Mouse (Mus musculus): ENCODE data around the gene Rcvrn. TPM values are rescaled to one million over a fixed set of nuclear protein-coding genes. Genes with fewer than 3 reads are reported as not detected.

Rcvrn gene
- polyA plus RNA-seq, 1 experiment from 2014 or later: not detected

DNA sequence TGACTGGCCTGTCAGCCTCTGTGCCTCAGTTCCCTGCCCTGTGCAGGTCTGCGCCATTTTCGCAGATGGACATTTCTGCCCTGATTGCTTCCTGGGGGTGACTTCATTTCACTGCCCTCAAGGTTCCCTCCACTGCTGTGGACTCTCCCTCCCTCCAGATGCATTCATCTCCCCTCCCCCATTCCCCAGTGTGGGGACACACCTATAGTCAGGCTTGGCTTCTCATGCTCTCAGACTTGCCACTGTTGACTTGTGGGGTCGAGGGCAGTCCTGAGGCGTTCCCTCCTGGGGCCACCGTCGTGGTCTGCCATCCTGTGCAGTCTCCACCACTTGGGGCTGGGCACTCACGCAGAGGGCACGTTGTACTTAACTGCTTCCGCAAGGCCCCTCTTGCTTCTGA, 38.3 kb upstream of the Rcvrn start:
- H3K4me1 ChIP-seq: peaks cover 28% of the 10 kb centered on the region

DNA sequence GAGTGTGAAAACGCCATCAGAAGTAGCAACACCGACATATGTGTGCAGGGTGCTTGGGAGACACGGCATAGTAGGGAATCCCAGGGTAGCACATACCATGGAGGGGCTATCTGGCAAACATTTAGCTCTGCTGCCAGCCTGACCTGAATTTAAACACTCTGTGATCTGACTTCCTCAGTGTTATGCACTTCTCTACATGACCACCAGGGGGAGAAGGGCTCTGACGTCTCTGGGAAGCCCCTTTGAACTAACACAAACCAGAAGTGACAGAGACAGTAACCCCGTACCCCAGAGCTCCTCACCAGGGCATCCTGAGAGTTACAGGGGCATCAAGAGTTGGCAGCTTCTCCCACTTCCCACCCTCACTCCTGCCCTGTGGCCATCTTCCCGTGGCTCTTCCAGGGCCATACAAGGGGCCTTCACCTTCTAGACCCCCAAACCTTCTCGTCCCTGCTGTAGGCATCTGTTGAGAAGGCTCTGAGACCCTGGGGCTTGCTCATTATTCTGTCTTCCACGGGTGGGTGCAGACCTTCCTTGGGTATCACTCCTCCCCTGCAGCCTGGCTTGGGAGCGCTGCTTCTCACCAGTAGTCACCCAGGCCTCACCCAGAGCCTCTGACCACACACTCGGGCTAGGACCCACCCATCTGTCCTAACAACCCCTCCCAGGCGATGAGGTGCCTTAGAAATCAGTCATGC, 37.3 kb upstream of the Rcvrn start:
- WGBS: 49% methylated on average over 11 of the region's 11 CpGs
- peak; percentile 39; the same call in 1 of the 2 replicates for ATAC-seq
- H3K4me2 ChIP-seq: no peak overlapping the region

More for the DNA sequence above, 38.3 kb upstream of the Rcvrn start:
- Histone ChIP-seq H3K4me2 (no peak overlapping the region), H3K9me3 (replicated peaks) (no peaks in the 10 kb centered on the region), H3K9ac (no peak overlapping the region), H3K36me3 (ENCODE audit: poor library complexity, severe bottlenecking) (no peaks in the 10 kb centered on the region), H3K27me3 (no peaks in the 10 kb centered on the region), H3K4me3 (no peak overlapping the region), H3K27ac (no peak overlapping the region)
- 89% methylated on average over 9 of the region's 9 CpGs for WGBS
- no peak for ATAC-seq

DNA sequence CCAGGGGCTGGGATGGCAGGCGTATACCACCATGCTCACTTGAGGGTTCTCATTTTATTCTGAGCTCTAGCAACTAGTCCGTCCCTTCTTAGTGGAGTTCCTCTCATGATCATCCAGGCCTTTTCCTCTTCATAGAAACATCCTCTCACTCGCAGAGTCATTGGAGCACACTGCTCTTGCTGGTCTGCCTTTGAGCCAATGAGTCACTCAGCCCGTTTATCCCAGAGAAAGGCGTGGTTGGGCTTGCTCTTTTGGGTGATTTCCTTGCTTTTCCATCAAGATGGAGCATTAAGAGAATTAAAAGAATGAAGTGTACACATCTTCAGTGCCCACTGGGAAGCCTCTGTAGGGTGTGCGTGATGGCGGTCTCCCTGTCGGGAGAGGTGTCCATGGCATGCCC, 33.7 kb upstream of the Rcvrn start:
- Histone ChIP-seq H3K27me3 (no peaks in the 10 kb centered on the region), H3K4me3 (no peak overlapping the region), H3K36me3 (ENCODE audit: poor library complexity, severe bottlenecking) (no peaks in the 10 kb centered on the region), H3K27ac (no peak overlapping the region), H3K4me1 (0 out of 2 replicates have a peak, but pooled peaks cover 6% of the 10 kb centered on the region), H3K9me3 (replicated peaks) (no peaks in the 10 kb centered on the region), H3K4me2 (no peak overlapping the region), H3K9ac (no peak overlapping the region)
- WGBS: 93% methylated on average over 8 of the region's 8 CpGs
- no peak for ATAC-seq

More for the DNA sequence above, 37.3 kb upstream of the Rcvrn start:
- H3K36me3 ChIP-seq (ENCODE audit: poor library complexity, severe bottlenecking): no peaks in the 10 kb centered on the region
- no peak overlapping the region for H3K4me3 ChIP-seq
- no peaks in the 10 kb centered on the region for H3K9me3 ChIP-seq (replicated peaks)
- H3K27me3 ChIP-seq: no peaks in the 10 kb centered on the region
- peak overlapping the region; percentile 16; the same call in 1 of the 2 replicates for H3K9ac ChIP-seq
- H3K4me1 ChIP-seq: peaks cover 18% of the 10 kb centered on the region
- no peak overlapping the region for H3K27ac ChIP-seq

DNA sequence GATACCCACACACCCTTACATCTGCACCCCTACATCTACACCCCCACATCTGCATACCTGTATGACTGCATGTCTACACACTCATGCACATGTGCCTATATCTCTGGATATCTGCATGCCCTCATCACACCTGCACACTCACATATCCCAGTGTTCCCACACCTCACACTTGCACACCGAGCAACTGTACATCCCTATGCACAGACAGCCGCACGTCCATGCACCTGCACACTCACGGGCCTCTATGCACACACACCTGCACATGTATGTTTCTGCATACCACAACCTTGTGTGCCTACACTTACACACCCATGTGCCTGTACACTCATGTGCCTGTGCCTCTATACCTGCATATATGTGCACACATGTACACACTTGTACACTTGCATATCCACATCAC, 31.7 kb upstream of the Rcvrn start:
- Histone ChIP-seq H3K4me2 (no peak overlapping the region), H3K27ac (no peak overlapping the region), H3K27me3 (no peaks in the 10 kb centered on the region), H3K9me3 (replicated peaks) (no peaks in the 10 kb centered on the region), H3K4me1 (peaks cover 11% of the 10 kb centered on the region; the same call in 1 of the 2 replicates), H3K4me3 (no peak overlapping the region), H3K9ac (no peak overlapping the region), H3K36me3 (ENCODE audit: poor library complexity, severe bottlenecking) (no peaks in the 10 kb centered on the region)
- no peak for ATAC-seq
- 95% methylated on average over 4 of the region's 4 CpGs for WGBS

DNA sequence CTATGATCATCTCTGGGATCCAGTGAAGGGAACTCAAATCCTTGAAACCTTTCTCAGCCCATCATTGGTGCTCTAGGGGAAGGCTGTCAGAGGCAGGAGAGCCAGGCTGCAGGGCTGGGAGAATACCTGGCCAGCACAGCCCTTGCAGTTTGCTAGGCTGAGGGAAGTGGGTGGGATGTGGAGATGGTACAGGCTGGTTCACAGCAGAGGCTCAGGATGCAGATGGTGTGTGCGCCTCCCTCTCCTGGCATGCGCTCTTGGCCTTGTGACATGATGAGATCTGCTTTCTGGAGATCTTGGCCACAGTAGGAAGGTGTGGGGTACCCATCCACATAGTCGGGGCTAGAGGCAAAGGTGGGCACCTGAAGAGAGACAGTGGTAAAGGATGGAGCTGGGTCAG, 30.9 kb upstream of the Rcvrn start:
- Histone ChIP-seq H3K36me3 (ENCODE audit: poor library complexity, severe bottlenecking) (no peaks in the 10 kb centered on the region), H3K4me3 (no peak overlapping the region), H3K27ac (no peak overlapping the region), H3K4me2 (no peak overlapping the region), H3K9me3 (replicated peaks) (no peaks in the 10 kb centered on the region), H3K9ac (no peak overlapping the region), H3K27me3 (no peaks in the 10 kb centered on the region), H3K4me1 (peaks cover 13% of the 10 kb centered on the region; the same call in 1 of the 2 replicates)
- no peak for ATAC-seq
- 88% methylated on average over 3 of the region's 3 CpGs for whole genome bisulfite sequencing

DNA sequence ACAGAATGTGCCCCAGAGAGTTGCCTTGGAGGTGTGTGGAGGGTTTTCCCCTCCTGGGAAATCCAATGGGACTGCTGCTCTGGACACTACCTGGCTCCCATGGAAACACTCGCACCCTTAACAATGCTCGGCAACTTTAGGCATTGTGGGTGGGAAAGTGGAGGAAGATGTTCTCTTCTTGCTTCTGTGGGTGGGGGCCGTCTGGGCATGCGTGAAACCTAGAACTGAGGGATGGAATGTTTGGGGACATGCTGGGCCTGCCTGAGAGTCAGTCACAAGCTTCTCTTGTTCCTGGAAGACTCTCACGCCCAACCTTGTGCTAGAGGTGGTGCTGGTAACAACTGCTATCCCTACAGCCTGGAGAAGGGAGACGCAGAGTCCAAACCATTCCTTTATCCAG, 30.2 kb upstream of the Rcvrn start:
- Histone ChIP-seq H3K27me3 (no peaks in the 10 kb centered on the region), H3K9ac (no peak overlapping the region), H3K9me3 (replicated peaks) (no peaks in the 10 kb centered on the region), H3K36me3 (ENCODE audit: poor library complexity, severe bottlenecking) (no peaks in the 10 kb centered on the region), H3K4me1 (peaks cover 13% of the 10 kb centered on the region; the same call in 1 of the 2 replicates), H3K4me2 (no peak overlapping the region), H3K27ac (no peak overlapping the region), H3K4me3 (no peak overlapping the region)
- WGBS: 83% methylated on average over 6 of the region's 6 CpGs
- ATAC-seq: no peak

DNA sequence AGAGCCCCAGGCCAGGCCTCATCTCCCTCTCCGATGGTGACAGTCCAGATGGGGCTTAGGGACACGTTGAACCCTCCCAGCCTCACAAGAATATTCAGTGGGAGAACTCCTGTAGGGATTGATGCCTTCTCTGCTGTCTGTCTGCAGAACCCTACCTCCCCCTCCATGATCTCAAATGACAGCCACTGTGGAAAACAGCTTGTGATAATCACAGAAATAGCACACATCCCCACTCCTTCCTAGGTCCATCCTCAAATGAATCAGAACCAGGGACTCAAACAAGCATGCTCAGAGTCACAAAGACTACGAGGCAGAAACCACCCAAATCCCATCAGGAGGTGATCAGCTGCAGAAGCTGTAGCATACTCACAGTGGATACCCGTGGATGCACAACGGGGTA, 29.0 kb upstream of the Rcvrn start:
- Histone ChIP-seq H3K4me1 (peaks cover 13% of the 10 kb centered on the region; the same call in 1 of the 2 replicates), H3K36me3 (ENCODE audit: poor library complexity, severe bottlenecking) (no peaks in the 10 kb centered on the region), H3K27me3 (no peaks in the 10 kb centered on the region), H3K4me2 (no peak overlapping the region), H3K9me3 (replicated peaks) (no peaks in the 10 kb centered on the region), H3K27ac (no peak overlapping the region), H3K9ac (no peak overlapping the region), H3K4me3 (no peak overlapping the region)
- ATAC-seq: no peak
- 79% methylated on average over 5 of the region's 5 CpGs for WGBS

DNA sequence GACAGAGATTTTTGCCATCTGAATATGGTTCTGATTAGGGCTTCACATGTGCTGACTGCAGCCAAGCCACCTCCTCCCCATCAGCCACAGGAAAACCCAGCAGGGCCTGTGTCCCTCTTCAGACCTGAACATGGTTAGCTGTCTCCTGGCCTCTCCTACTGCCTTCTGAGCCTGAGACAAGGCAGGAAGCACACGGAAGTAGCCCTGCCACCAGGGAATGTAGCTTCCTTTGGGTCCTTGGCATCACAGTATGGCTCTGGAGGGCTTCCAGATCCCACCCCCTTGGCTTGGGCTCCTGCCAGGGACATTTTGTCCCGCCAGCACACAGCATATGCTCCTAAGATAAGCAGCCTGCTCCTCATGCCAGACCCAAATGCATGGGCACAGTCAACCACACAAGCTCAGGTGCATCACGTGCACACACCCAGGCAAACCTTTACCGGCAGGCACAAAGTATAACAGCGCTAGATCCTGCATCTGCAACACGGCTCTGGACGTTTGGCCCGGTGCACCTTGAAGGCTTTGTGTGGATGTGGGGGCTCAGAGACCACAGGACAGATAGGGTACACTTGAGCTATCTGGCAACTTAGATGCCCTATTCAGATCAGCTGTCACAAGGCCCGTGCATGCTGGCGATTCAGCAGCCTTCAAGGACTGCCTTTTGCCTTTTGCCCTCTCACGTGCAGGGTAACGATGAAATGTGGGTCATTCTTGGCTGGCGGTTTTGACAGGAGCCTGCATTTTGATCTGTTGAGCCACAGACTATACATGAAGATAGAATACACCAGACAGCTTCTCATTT, 27.4 kb upstream of the Rcvrn start:
- Histone ChIP-seq H3K9ac (no peak overlapping the region), H3K36me3 (ENCODE audit: poor library complexity, severe bottlenecking) (no peaks in the 10 kb centered on the region), H3K27me3 (no peaks in the 10 kb centered on the region), H3K4me2 (no peak overlapping the region), H3K4me3 (no peak overlapping the region), H3K27ac (no peak overlapping the region; the same call in 1 of the 2 replicates), H3K9me3 (replicated peaks) (no peaks in the 10 kb centered on the region), H3K4me1 (peaks cover 13% of the 10 kb centered on the region; the same call in 1 of the 2 replicates)
- ATAC-seq: peak; percentile 76
- WGBS: 77% methylated on average over 13 of the region's 13 CpGs

DNA sequence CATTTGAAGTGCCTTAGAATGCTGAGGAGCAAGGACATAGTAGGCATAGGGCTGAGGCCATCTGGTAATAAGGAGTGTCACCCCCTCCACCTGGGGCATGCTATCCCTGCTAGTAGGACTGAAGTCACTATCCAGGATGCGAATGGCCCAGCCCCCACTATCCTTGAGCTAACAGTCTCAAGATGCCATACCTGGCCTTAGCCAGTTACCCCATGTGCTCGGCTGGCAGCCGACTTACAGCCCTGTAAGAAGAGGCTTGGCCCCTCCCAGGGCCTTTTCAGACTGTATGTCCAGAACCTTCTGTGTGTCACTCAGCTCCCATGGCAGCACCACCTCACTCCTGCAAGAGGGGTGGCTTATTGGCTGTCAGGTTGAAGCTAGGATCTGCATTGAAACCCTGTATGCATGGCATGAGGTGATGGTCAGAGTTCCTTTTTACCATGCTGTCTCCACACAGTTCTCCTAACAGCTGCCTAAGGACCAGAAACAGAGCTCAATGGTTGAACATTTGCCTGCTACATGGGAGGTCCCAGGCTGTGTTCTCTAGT, 26.6 kb upstream of the Rcvrn start:
- no peak overlapping the region for H3K27ac ChIP-seq
- no peaks in the 10 kb centered on the region for H3K27me3 ChIP-seq
- no peaks in the 10 kb centered on the region for H3K9me3 ChIP-seq (replicated peaks)
- ATAC-seq: no peak
- peaks cover 13% of the 10 kb centered on the region; the same call in 1 of the 2 replicates for H3K4me1 ChIP-seq
- WGBS: 84% methylated on average over 3 of the region's 3 CpGs
- no peak overlapping the region for H3K9ac ChIP-seq
- no peak overlapping the region for H3K4me2 ChIP-seq
- H3K36me3 ChIP-seq (ENCODE audit: poor library complexity, severe bottlenecking): no peaks in the 10 kb centered on the region
- no peak overlapping the region for H3K4me3 ChIP-seq

DNA sequence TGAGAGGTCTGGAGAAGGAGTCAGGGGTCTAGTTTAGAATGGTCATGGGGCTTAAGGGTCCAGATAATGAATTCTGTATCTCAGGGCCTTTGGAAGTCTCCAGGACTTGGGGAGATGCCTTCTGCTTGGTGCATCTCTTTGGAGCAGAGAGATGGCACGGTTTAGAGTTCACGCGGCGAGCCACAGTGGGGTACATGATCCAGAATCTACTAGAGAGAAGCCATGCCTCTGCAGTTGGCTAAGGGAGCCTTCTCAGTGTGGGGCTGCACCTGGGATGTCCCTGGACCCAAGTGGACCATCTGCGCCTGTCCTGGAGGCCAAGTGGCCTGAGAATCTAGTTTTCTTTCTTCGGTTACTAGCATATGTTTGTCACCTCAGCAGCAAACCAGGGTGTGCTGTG, 25.1 kb upstream of the Rcvrn start:
- no peaks in the 10 kb centered on the region for H3K36me3 ChIP-seq (ENCODE audit: poor library complexity, severe bottlenecking)
- no peak overlapping the region for H3K9ac ChIP-seq
- no peak overlapping the region for H3K4me3 ChIP-seq
- ATAC-seq: no peak
- no peak overlapping the region for H3K27ac ChIP-seq
- peaks cover 13% of the 10 kb centered on the region; the same call in 1 of the 2 replicates for H3K4me1 ChIP-seq
- no peak overlapping the region for H3K4me2 ChIP-seq
- 95% methylated on average over 6 of the region's 6 CpGs for WGBS
- no peaks in the 10 kb centered on the region for H3K27me3 ChIP-seq
- H3K9me3 ChIP-seq (replicated peaks): no peaks in the 10 kb centered on the region

DNA sequence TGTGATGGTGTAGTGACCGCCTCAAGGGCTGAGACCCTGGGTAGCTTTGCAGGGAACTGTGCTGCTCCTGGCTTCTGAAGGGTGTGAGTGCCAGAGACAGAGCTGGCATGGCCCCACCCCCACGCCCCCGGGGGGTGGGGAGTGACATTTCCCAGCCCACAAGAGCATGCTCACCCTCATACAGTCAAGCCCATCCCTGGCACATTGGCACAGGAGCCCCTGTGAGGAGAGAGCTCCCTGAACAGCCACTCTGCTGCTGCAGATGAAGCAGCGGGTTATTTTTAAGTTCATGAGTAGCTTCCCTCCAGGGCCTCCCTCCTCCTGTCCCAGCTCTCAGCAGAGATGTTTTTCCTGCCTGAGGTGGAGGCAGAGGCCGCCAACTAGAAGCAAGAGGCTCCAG, 23.0 kb upstream of the Rcvrn start:
- H3K4me1 ChIP-seq: peaks cover 13% of the 10 kb centered on the region; the same call in 1 of the 2 replicates

More for the DNA sequence above, 23.0 kb upstream of the Rcvrn start:
- no peak overlapping the region for H3K27ac ChIP-seq
- no peaks in the 10 kb centered on the region for H3K36me3 ChIP-seq (ENCODE audit: poor library complexity, severe bottlenecking)
- H3K4me3 ChIP-seq: no peak overlapping the region
- no peak overlapping the region for H3K9ac ChIP-seq
- no peaks in the 10 kb centered on the region for H3K27me3 ChIP-seq
- no peaks in the 10 kb centered on the region for H3K9me3 ChIP-seq (replicated peaks)
- 71% methylated on average over 5 of the region's 5 CpGs for WGBS
- no peak overlapping the region for H3K4me2 ChIP-seq
- ATAC-seq: no peak
